Mouse (Mus musculus) E14TG2a.4 (cell line): ENCODE results near the gene Clasp1.

ENCODE experiments used
- CTCF ChIP-seq: conservative IDR thresholded peaks from 2 replicates; pipeline ENCODE4 v1.5.1; 2014; ENCODE audit warnings: low read length
- NANOG ChIP-seq: IDR thresholded peaks from 2 replicates; pipeline ENCODE4 v1.6.1; 2014; ENCODE audit warnings: borderline replicate concordance, low read length, mixed read lengths
- POU5F1 ChIP-seq: IDR thresholded peaks from 2 replicates; pipeline ENCODE4 v1.6.1; 2014; ENCODE audit warnings: low read length, borderline replicate concordance

DNA sequence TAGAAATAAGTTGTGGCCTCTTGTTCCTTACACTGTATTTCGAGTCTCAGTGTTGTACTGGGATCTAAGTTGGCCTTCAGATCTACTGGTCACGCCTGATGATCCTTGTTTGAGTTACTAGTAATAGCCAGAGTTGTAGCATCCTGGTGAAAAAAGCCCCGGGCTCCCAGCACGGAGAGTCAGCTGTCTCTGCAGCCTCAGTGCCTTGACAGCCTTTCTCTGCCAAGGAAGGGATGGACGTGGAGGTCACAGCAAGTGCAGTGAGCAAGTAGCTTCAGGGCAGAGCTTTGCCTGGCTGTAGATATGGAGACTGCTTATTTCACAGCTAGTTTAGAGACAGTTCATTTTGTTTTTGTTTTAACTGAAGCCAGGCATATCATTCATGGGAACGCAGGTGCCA, 56.6 kb downstream of the Clasp1 start:
- no peak for TF ChIP-seq CTCF
- TF ChIP-seq POU5F1: no peak
- no peak for TF ChIP-seq NANOG
